Mouse (Mus musculus): ENCODE data around the gene Xpr1.

The Xpr1 gene

GRCm38 (mm10) chr1:155232385-155232784 is 184.8 kb downstream of the Xpr1 start:
- DNase-seq (ENCODE audit: low read depth, low spot score), result no peak

DNA sequence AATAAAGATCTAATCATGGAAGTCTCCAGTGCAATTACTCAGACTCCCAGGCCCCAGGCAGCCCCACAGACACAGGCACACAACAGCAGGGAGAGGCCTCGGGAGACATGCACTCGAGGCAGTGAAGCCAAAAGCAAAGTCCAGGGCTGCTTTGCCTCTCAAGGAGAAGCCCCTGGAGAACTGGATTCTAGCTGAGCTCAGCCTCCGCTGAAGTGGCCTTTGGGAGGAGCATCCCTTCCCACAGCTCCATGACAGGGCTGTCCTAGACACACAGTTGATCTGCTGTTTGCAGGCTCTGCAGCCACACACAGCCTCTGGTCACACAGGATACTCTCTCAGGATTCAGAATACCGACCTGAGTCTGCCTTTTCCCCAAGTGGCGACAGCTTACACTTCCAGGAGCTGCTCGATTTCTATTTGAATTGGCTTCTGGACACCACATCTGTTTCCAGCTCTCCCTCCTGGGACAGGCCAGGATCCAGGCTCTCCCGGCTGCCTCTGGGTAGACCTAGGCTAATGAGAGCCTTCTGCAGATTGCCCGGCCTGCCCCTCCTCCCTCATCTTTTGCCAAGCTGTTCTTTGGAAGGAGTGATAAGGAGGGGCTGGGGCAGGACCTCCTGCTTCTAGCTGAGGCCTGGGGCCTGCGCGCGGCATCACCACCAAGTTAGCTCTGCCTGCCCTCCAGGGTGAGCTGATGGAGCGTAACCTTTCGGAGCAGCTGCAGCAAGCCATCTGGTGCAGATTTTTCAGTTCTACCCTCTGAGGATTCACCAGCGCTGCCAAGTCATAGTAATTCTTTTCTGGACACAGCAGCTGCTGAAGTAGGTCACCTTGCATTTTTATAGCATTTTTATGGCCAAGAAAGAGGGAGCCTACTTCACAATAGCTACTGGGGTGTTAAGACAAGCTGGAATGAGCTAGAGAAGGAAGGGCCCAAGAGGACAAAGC is 187.5 kb downstream of the Xpr1 start:
- DNase-seq (ENCODE audit: low read depth, low spot score), result peak; percentile 93
